Mouse (Mus musculus) layer of hippocampus, adult 8-10 months (tissue): ENCODE data around the gene Tfeb. TPM values are rescaled to one million over a fixed set of nuclear protein-coding genes. Genes with fewer than 3 reads are reported as not detected.

Source experiments
- DNase-seq, 2 experiments: peaks; one replicate each; pipeline ENCODE4 v3.0.0; 2022; ENCODE audit warnings: low spot score in 2 of 2
- total RNA-seq, 4 experiments: library from RNA; stranded (reverse); gene quantifications; 2 replicates each; pipeline ENCODE4 v1.2.4; 2022

Gene Tfeb
- 10 to 100 TPM; 13.4 to 18.5 (median 17.6) TPM for total RNA-seq

GRCm38 (mm10) chr17:47736856-47737255, at the start of gene Tfeb:
Gene Tfeb (plus strand): TSS chr17:47737030.
- DNase-seq, result peak; percentile 91 to 97

DNA sequence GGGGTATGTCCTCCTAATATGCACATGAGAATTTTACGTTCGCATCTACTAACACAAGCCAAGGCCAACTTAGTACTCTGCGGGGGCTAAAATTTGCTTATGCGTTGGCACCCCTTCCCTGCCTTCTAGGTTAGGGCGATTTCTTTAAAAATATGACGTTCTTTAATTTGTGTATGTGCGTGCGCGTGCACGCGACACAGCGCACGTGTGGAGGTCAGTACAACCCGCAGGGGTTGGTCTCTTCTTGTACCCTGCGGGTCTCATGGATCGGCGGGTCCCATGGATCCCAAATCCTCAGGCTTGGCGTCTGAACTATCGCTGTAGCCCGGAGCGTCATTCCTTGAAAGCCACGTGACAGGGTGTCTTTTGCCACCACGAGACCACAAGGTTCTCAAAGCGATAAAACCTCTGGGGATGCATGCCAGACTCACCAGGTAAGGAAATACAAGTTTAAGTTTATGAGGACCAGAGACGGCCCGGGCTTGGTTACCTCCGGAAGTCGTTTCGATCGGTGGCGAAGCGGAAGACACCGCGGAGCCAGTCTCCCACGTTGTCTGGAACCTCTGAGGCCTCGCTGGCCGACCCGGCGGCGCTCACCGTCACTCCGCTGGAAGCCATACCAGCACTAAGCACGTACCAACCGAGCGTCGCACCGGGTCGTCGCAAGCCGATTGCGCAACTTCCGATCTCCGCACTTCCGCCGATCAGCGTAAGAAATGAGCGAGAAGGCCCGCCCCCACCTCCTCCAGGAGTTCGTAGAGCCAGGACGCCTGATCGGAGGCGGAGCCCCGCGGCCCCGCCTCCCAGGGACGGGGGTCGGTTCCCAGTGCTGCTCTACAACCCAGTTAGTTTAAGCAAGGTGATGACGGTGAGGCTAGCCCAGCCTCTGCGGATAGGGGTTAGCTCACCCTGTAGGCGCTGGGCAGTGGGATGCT, 49.2 kb upstream of the Tfeb start:
- DNase-seq, result peak; percentile 94 to 95

GRCm38 (mm10) chr17:47688344-47688607, 48.6 kb upstream of the Tfeb start, which contains the start of gene Tomm6:
Gene Tomm6 (minus strand): TSS chr17:47688386.
- DNase-seq, result no peak

DNA sequence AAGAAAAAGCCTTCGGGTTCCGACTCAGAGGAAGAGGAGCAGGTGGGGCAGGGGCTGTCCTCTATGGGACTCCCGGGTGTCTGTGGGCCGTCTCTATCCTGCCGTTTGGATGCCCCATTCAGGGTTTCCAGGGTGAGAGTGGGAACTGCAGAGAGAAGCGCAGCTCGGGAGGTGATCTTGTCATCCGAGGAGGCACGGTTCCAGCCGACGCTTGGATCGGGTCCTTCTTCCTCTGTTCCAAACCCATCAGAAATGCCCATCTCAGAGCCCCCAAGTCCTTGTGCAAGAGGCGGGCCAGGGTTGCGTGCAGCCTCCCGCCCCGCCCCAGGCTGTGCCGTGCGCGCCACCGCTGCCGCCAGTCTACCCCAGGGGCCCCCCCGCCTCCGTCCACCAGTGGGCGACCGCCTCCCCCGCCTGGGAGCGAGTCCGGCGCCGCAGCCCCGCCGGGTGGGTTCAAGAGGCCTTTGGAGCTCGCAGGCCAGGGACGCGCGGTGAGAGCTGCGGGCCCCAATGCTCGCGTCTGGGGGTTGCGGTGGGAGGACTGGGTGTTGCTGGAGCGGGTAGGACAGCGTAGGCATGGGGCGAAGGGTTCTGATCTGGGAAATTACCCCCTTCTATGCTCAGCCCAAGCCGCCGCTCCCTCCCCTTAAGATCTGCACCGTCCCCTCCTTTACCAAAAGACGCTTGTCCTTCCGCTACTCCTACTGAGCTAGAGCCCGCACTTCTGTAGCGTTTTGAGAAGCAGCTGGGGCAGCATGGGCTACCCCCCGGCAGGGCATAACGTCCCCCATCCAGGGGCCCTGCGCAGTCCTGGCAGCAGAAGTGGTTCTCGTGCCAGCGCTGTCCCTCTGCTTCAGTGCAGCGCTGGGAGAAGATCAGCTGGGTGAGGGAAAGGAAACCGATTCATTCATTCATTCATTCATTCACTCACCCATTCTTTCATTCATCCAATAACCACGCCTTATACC, 47.9 kb upstream of the Tfeb start, which contains the start of gene Frs3:
TSS of gene Frs3 (plus strand) at position 423 of the 968 bp plus-strand sequence.
- peak; percentile 63 to 75 for DNase-seq

- DNase-seq, result no peak
These were observed 46.9 kb upstream of the Tfeb start for GRCm38 (mm10) chr17:47689894-47690293.

- DNase-seq, result no peak
These were observed 45.2 kb upstream of the Tfeb start for GRCm38 (mm10) chr17:47691650-47692049.

DNA sequence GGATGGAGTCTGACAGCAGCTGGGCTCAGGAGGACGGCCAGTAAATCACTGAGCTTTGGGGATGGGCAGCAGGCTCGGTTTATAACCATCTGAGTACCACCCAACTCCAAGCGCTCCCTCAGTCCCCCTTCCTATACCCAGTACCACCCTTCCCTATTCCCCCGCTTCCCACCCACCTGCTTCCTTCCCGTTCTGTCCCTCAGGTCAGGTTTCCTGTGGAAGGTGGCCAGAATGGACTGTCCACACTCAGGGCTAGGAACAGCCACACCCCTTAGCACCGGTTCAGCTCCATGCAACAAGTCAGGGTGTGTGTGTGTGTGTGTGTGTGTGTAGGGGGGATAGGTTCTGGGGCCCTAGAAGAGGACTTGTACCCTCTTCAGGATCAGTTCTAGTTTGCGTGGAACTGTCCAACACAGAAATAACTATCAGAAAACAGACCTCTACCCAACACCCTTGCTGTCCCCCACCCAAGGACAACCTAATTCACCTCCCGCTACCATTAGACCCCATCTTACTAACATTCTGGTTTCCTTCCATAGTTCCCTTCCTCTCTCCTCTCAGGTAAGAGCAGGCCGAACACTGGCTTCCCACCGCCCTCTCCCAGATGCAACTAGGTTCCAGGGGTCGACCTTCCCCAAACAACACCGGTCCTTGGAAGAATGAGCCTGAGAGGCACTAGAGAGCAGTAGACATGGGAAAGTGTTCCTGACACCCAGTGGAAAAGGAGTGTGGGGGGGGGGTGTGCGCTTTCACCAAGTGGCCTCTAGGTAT, 43.0 kb upstream of the Tfeb start:
- DNase-seq, result no peak

DNA sequence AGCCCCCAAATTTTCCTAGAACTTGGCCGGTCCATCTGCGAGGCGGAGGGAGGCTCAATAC, 42.6 kb upstream of the Tfeb start, which contains the start of gene Gm21981:
TSS of gene Gm21981 (minus strand) at position 14 of the 61 bp plus-strand sequence.
- no peak for DNase-seq

GRCm38 (mm10) chr17:47694503-47695336, 42.1 kb upstream of the Tfeb start, which contains the start of gene Prickle4:
Gene Prickle4 (minus strand): TSS chr17:47694736.
- peak; percentile 94 to 96 for DNase-seq

DNA sequence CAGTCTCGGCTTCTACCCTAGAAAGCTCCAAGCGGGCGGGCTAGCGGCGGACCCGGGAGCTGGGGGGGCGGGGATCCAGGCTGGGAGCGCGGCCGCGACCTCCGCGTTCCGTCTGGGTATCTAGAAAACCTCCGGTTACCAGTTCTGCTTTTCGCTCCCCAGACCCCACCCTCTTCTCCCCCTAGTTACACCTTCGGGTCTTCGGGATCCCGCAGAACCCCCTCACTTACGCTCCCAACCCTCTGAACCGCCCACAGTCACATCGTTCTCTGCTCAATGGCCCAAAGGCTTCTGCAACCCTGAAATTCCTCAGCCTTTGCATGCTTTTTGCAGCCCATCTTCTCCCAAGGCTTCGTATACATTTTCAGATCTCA, 41.5 kb upstream of the Tfeb start:
- no peak for DNase-seq

DNA sequence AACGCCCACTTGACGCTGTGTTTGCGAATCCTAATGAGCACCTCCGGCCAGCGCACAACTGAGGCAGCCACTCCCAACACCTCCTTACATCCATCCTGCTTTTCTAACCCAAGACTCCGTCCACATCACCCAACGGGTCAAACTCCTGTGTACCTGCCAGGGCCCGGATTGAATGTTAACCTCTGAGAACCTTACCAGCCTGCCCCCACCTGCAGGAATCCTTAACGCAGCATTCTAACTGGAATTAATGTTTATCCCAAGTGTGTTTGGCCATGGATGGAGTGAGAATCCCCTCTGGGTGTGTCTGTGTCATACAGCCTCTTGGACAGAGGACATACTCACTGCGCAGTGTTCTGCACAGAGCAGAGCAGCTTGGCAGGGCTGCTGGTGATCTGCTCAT, 38.7 kb upstream of the Tfeb start:
- DNase-seq, result no peak

DNA sequence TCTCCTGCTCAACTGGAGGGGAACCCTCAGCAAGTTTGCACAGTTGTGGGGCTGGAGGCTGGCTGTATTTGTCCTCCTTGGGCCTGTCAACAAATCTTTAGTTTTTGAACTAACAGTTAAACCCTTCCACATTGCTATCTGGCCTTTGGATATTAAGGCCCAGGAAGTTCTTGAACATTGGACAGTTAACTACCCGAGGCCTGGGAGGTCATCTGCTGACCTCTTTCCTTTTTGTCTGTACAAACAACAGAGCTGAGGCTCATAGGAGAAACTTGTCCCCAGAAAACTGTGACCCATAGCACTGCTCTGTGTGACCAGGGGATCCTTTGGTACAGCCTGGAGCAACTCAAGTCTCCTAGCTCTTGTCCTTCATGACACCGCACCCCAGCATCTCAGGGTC, 37.8 kb upstream of the Tfeb start:
- no peak for DNase-seq

DNA sequence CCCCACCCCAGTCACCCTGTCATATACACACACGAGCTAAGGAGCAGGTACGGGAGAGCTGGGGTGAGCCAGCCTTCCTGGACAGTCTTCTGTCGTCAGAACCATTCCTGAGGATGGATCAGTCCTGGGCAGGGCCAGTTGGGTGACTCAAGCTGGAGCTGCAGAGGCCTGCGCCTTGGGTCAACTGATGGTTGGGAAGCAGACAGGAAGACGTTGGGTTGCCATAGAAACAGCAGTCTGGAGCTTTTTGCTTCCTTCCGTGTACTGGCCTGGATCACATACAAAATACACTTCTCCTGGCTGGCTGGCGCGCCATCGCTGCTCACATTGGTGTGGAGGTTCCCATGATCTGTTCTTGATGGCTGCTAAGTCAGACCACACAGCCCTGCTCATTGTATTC, 35.0 kb upstream of the Tfeb start:
- DNase-seq, result no peak

- DNase-seq, result no peak
These were observed 34.1 kb upstream of the Tfeb start for GRCm38 (mm10) chr17:47702548-47703345.

GRCm38 (mm10) chr17:47703556-47703955, 33.3 kb upstream of the Tfeb start:
- no peak for DNase-seq

DNA sequence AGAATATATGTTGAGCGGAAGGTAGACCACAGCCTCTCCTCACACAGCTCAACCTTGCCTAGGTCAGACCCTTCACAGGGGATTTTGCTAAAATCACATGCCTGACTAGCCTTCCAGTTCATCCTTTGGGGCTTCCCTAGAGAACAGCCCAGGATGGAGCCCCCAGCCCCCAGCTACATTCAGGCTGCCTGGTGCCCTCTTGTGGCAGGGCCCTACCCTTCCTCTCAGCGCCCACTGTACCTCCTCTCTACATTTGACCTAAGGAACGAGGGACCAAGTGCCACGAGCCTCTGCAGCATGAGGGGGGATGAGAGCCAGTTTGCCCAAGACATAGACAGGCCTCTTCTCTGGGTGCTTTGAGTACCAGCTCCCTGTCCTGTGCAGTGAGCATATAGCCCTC, 32.1 kb upstream of the Tfeb start:
- no peak for DNase-seq

- DNase-seq, result no peak
These were observed 30.6 kb upstream of the Tfeb start for GRCm38 (mm10) chr17:47706196-47706595.

DNA sequence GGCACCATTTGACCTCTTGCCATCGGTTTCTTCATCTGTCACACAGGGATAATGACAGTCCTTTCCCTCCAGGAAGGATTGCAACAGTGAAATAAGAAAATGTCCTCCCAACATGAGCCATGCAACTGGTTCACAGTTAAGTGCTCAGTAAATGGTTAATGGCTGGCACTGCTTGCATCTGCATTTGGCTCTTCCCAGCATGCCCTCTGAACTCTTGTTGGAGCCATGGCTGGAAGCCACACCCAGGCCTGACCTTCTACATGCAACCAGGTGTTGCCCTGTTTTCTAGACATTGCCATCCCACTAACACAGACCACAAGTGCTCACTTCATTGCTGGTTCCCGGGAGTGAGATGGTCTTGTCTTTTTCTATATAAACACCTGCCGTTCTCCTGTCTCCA, 28.9 kb upstream of the Tfeb start:
- DNase-seq, result no peak

GRCm38 (mm10) chr17:47708972-47709371, 27.9 kb upstream of the Tfeb start:
- no peak for DNase-seq

- DNase-seq, result no peak
These were observed 26.8 kb upstream of the Tfeb start for GRCm38 (mm10) chr17:47710036-47710435.
